Mouse (Mus musculus): ENCODE data around the gene Pkig. TPM values are rescaled to one million over a fixed set of nuclear protein-coding genes. Genes with fewer than 3 reads are reported as not detected.

Gene Pkig
- polyA plus RNA-seq, 1 experiment from 2014 or later = 87.0 TPM

DNA sequence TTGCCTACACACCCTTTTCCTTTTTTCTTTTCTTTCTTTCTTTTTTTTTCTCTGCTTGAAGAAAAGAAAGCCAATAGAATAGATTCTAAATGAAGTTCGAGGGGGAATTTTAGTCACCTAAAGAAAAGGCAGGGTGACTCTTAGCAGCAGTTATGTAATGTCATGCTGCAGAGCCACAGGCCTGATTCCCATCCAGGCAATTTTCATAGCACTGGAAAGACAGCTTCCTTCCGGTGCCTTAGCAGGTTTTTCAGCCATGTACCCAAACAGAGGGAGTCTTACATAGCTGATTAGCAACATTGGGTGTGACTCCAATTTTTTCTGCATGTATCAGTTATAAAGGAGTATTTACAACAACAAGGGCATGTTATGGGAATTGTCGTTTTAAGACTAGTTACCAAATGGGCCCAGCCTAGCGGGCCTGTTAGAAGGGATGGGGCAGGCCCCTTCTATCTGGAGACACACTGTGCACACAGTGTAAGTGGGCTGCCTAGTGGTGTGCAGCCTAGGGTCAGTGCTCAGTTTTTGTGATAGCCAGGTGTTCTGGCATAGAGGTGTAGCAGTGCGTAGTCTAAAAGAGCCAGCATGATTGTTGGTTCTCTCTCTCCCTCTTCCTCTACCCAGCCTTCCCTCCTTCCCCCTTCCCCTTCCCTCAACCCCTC is 45.5 kb downstream of the Pkig start:
- in situ Hi-C loops (cut with MboI; ENCODE audit: low pct_unique_long_range_greater_than_20kb) = loop anchor here (25.0 kb wide), 1 partner anchor 91 kb away; the partner anchor contains the start of gene Ttpal
- ATAC-seq (no peak), DNase-seq (ENCODE audit: low read depth, low spot score) (no peak)
- no peak for TF ChIP-seq CTCF (IDR thresholded peaks at IDR 0.05)
- CTCF ChIA-PET = no interaction called here
- POLR2A ChIA-PET = interaction anchor here (0.6 kb wide), 1 partner anchor 107 kb away, joined by 3 read pairs; no protein-coding TSS in a partner anchor
- no peaks in the 10 kb centered on the region for H3K27me3 ChIP-seq

DNA sequence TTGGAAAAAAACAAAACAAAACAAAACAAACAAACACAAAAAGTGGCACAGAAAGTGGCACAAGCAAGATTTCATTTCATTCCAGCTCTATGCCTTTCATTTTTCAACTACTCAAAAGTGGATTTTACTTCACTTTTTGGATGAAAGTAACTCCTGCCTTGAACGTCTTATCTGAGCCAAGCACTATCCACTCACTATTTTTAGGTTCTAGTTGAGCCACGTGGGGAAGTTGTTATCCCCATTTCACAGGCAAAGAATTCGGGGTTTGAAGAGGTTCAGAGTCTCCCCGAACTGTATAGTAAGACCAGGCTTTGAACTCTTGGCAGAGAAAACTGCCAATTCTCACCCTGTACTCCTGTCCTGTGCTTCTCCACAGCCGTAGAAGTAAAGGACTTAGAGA is 50.1 kb downstream of the Pkig start:
- CTCF ChIA-PET = interaction anchor here (1.4 kb wide), 1 partner anchor 11 kb away, joined by 3 read pairs; no protein-coding TSS in a partner anchor
- no peak for ATAC-seq
- DNase-seq (ENCODE audit: low read depth, low spot score) = no peak
- no peaks in the 10 kb centered on the region for H3K27me3 ChIP-seq
- POLR2A ChIA-PET = no interaction called here
- in situ Hi-C loops (cut with MboI; ENCODE audit: low pct_unique_long_range_greater_than_20kb) = loop anchor here (25.0 kb wide), 1 partner anchor 96 kb away; the partner anchor contains the start of gene Ttpal
- no peak for TF ChIP-seq CTCF (IDR thresholded peaks at IDR 0.05)

DNA sequence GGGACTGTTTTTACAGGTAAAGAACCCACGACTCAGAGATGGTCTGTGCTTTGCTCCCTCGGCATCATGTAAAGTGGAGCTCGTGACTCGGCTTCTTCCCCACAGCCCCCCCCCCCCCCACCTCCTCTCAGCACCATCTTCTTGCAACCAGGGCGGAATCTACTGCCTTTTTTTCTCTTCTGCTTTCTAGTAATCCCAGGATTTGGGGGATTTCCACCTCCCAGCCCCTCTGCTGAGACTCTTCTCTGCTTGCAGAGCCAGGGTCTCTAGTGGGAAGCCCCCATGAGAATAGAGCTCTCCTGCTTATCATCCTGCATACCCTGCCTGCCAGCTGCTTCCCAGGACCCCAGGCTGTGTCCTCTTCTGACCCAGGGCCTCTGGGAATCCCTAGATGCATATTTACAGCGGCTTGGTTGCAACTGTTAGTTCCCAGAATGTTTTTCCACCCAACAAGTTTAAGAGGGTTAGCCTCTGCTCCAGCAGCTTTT is 50.6 kb downstream of the Pkig start:
- in situ Hi-C loops (cut with MboI; ENCODE audit: low pct_unique_long_range_greater_than_20kb) = loop anchor here (25.0 kb wide), 1 partner anchor 97 kb away; the partner anchor contains the start of gene Ttpal
- ATAC-seq = no peak
- DNase-seq (ENCODE audit: low read depth, low spot score) = no peak

DNA sequence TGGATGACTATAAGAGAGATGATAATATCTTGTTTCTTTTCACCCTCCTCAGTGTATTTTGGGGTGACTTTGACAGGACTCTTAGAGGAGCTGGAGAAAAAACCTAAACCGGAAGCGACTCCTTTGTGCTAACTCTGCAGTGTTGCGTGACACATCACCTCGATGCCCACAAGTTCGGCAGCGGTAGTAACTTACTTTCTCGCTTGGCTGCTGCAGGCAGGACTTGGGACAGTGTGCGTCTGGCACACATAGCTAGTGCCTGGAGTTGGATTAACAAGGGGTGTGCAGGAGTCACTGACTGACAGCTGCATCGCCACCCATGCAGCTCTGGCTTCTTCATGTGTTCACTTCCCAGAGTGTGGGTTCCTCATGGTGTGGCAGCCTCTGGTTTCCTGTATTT is 51.8 kb downstream of the Pkig start:
- in situ Hi-C loops (cut with MboI; ENCODE audit: low pct_unique_long_range_greater_than_20kb) = loop anchor here (10.0 to 25.0 kb wide), 2 partner anchors 98 to 175 kb away; partner anchors contain the start of gene Ttpal
- H3K27me3 ChIP-seq = no peaks in the 10 kb centered on the region
- TF ChIP-seq CTCF (IDR thresholded peaks at IDR 0.05) = no peak
- DNase-seq (ENCODE audit: low read depth, low spot score) (no peak), ATAC-seq (no peak)
- ChIA-PET POLR2A (no interaction called here), CTCF (interaction anchor here (1.1 to 1.9 kb wide), 3 partner anchors 11 to 53 kb away, joined by 3 to 6 read pairs (median 5); partner anchors contain the start of gene Pkig)

More for the DNA sequence above, 50.6 kb downstream of the Pkig start:
- ChIA-PET POLR2A (no interaction called here), CTCF (interaction anchor here (1.4 to 1.9 kb wide), 2 partner anchors 10 to 12 kb away, joined by 3 to 6 read pairs; no protein-coding TSS in a partner anchor)
- TF ChIP-seq CTCF (IDR thresholded peaks at IDR 0.05) = no peak
- H3K27me3 ChIP-seq = no peaks in the 10 kb centered on the region

DNA sequence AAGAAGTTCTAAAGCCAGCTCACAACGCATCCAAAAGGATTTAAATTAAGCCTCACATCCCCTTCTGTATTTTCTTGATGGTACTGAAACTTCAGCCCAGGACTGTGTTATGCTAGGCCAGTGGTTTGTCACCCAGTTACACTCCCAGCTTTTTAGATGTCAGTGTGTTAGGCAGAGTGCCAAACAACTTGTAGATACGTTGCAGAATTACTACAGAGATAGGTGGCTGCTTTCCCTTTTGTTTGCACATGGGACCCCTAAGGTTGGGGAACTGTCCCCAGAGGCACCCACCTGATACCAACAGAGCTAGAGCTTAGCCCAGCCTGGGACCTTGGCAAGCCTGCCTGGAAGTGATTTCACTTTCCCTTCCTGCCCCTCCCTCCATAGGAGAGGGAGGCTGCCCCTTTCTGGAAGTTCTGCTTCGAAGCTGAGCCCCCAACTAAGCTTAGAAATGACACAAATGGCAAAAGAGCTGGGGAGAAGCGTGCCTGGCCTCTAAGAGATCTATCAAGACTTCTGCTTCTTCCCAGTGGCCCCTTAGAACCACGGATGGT is 52.5 kb downstream of the Pkig start:
- no peak for DNase-seq (ENCODE audit: low read depth, low spot score)
- no peak for ATAC-seq
- no peaks in the 10 kb centered on the region for H3K27me3 ChIP-seq
- in situ Hi-C loops (cut with MboI; ENCODE audit: low pct_unique_long_range_greater_than_20kb) = loop anchor here (10.0 to 25.0 kb wide), 2 partner anchors 98 to 176 kb away; partner anchors contain the start of gene Ttpal
- CTCF ChIA-PET = interaction anchor here (1.9 kb wide), 1 partner anchor 53 kb away, joined by 5 read pairs; the partner anchor contains the start of gene Pkig
- no peak for TF ChIP-seq CTCF (IDR thresholded peaks at IDR 0.05)
- POLR2A ChIA-PET = no interaction called here

DNA sequence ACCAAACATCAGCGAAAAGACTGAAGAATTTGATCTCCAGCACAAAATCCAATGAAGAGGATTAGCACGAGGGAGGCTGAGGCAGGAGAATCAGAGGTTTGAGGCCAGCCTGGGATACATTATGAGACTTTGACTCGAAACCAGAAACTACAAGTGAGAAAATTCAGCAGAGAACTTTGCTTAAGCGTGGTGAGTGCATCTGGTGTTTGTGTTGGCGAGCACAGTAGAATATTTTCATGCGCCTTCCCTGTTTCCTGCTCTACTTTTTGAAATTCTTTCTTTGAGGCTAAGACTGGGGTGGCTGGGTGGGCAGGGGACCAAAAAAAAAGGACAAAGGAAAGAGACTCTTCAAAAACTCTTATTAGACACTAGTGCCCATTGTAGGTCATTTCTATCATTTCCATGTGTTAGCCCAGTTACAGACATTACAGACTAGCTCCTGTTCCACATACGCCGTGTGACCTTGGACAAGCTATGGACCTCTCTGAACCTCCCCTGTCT is 53.2 kb downstream of the Pkig start:
- in situ Hi-C loops (cut with MboI; ENCODE audit: low pct_unique_long_range_greater_than_20kb) = loop anchor here (10.0 to 25.0 kb wide), 2 partner anchors 99 to 177 kb away; partner anchors contain the start of gene Ttpal
- ChIA-PET POLR2A (no interaction called here), CTCF (interaction anchor here (1.9 kb wide), 1 partner anchor 54 kb away, joined by 5 read pairs; the partner anchor contains the start of gene Pkig)
- ATAC-seq (no peak), DNase-seq (ENCODE audit: low read depth, low spot score) (no peak)
- H3K27me3 ChIP-seq = no peaks in the 10 kb centered on the region
- no peak for TF ChIP-seq CTCF (IDR thresholded peaks at IDR 0.05)

DNA sequence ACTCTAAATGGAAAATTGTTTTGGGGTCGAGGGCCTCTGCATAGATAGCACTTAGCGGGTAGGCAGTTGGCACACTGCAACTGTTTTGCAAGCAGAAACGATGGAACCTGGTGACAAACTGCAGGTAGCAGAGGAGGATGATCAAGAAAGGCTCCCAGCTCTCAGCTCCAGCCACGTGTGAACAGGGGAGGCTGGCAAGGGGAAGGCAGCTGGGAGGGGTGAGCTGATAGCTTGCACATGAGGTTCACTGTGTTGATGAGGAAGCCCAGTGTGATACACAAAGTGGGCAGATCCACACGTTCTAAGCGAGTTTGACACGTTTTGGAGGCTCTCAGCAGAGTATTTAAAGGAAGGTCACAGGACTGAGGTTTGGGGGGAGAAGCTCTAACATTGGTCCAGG is 54.3 kb downstream of the Pkig start:
- DNase-seq (ENCODE audit: low read depth, low spot score) = no peak
- CTCF ChIA-PET = no interaction called here
- ATAC-seq = no peak
- in situ Hi-C loops (cut with MboI; ENCODE audit: low pct_unique_long_range_greater_than_20kb) = loop anchor here (10.0 to 25.0 kb wide), 2 partner anchors 100 to 178 kb away; partner anchors contain the start of gene Ttpal
- no peaks in the 10 kb centered on the region for H3K27me3 ChIP-seq
- no peak for TF ChIP-seq CTCF (IDR thresholded peaks at IDR 0.05)
- POLR2A ChIA-PET = no interaction called here

DNA sequence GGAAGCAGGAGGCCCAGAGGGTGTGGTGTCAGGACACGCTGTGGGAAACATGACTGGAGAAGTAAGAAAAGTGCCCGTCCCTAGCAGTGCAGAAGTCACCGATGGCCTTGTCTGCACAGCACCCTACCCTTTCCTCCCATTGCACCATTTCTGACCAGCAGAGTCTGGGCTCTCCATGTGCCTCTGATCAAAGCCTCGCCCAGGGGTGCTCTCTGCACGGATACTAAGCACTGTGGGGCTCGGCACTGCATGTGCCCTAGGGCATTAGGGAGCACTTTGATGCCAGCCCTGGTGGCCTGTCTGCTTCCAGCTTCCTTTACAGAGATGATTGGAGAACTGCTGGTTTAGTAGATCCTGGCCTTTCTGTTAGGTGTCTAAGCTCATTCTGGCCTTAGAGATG is 54.7 kb downstream of the Pkig start:
- in situ Hi-C loops (cut with MboI; ENCODE audit: low pct_unique_long_range_greater_than_20kb) = loop anchor here (10.0 to 25.0 kb wide), 2 partner anchors 101 to 178 kb away; partner anchors contain the start of gene Ttpal
- ATAC-seq = no peak
- CTCF ChIA-PET = no interaction called here
- TF ChIP-seq CTCF (IDR thresholded peaks at IDR 0.05) = no peak
- DNase-seq (ENCODE audit: low read depth, low spot score) = no peak
- no peaks in the 10 kb centered on the region for H3K27me3 ChIP-seq
- POLR2A ChIA-PET = no interaction called here

DNA sequence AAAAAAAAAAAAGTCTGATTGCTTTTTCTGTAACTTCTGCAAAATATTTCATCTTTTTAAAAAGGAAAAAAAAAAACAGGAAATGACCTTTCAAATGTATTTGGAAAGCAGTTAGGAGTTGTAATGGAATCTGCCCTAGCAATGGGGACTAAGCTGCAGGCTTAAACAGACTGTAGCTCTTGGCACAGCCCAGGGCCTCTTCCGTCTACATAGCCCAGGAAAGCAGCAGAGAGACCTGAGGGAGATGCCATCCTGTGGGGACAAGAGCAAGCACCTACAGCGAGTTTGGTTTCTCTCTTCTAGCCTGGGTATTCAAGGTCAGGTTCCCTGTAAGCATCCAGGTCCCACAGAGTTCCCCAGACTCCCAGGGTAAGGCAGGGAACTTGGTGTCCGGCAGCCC is 55.2 kb downstream of the Pkig start:
- no peaks in the 10 kb centered on the region for H3K27me3 ChIP-seq
- DNase-seq (ENCODE audit: low read depth, low spot score) (no peak), ATAC-seq (no peak)
- in situ Hi-C loops (cut with MboI; ENCODE audit: low pct_unique_long_range_greater_than_20kb) = loop anchor here (10.0 to 25.0 kb wide), 2 partner anchors 101 to 179 kb away; partner anchors contain the start of gene Ttpal
- ChIA-PET POLR2A (no interaction called here), CTCF (no interaction called here)
- no peak for TF ChIP-seq CTCF (IDR thresholded peaks at IDR 0.05)

DNA sequence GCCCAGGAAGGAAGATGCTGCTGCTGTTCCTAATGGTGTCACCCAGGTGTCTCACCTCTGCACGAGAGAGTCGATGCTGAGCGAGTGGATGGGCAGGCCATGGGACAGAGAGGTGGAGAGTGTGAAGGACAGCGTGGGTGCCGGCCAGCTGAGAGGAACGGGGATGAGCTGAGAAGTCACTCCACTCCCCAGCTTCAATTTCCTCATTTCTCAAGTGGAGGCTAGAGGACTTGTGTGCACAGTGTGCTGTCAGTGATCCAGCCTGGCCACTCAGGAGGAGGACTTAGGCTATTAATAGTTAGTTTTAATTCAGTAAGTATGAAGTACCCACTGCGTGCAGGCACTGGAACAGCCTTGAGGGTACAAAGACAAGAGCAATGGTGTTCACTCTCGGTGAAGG is 58.3 kb downstream of the Pkig start:
- ChIA-PET POLR2A (no interaction called here), CTCF (interaction anchor here (1.3 kb wide), 1 partner anchor 21 kb away, joined by 3 read pairs; no protein-coding TSS in a partner anchor)
- TF ChIP-seq CTCF (IDR thresholded peaks at IDR 0.05) = no peak
- in situ Hi-C loops (cut with MboI; ENCODE audit: low pct_unique_long_range_greater_than_20kb) = loop anchor here (5.0 to 25.0 kb wide), 3 partner anchors 54 to 182 kb away; partner anchors contain the start of gene Ttpal
- DNase-seq (ENCODE audit: low read depth, low spot score) (no peak), ATAC-seq (no peak)
- H3K27me3 ChIP-seq = no peaks in the 10 kb centered on the region

All from Patski (cell line).